ENCODE assay signal across 9 mouse cellular contexts in genomic region chr13:21917480-21917879, GRCm38 (mm10). TPM values are rescaled to one million over a fixed set of nuclear protein-coding genes. Genes with fewer than 3 reads are reported as not detected.
A peak's percentile ranks its signal among the peaks of the same experiment; 100 is the strongest.
DNase-seq lines count a peak whose midpoint lies in the region; ATAC-seq and TF ChIP-seq lines count a peak whose summit lies in the region.
"Had no signal": no experiment of that assay in that cellular context is flagged by ENCODE, and none has a peak within 500 bp of the region (broad histone marks: within the 10 kb centered on the region; RNA-seq: fewer than 3 reads in every experiment).

No protein-coding gene starts in this region.

- peak overlapping the region; percentile 94 for H3K4me2 ChIP-seq in heart, embryonic 13.5 days
- peak overlapping the region; percentile 38; the same call in 1 of the 2 replicates for H3K4me2 ChIP-seq in forebrain, postnatal 0 days (ENCODE audit: low read depth)
- H3K4me2 ChIP-seq in liver, embryonic 14.5 days (ENCODE audit: low read depth), result peak overlapping the region; percentile 88

- TF ChIP-seq EP300 in ES-Bruce4 (IDR thresholded peaks at IDR 0.05; ENCODE audit: insufficient read depth, low read depth, low read length), result no peak
- TF ChIP-seq EP300 in liver, embryonic 14.5 days (IDR thresholded peaks at IDR 0.05; ENCODE audit: low read depth), result no peak

- no peak for TF ChIP-seq POLR2A in ES-Bruce4 (IDR thresholded peaks at IDR 0.05; ENCODE audit: insufficient read depth, low read length)

- no peak for TF ChIP-seq CTCF in ES-Bruce4 (IDR thresholded peaks at IDR 0.05; ENCODE audit: low read depth, low read length)
- no peak for TF ChIP-seq CTCF in forebrain, postnatal 0 days (IDR thresholded peaks at IDR 0.05; ENCODE audit: low read depth)
- no peak for TF ChIP-seq CTCF in liver, embryonic 14.5 days (IDR thresholded peaks at IDR 0.05; ENCODE audit: low read depth)

- H3K4me1 ChIP-seq in heart, embryonic 13.5 days, result peaks cover 15% of the 10 kb centered on the region
- no peaks in the 10 kb centered on the region for H3K4me1 ChIP-seq in ES-Bruce4 (ENCODE audit: control insufficient read depth, insufficient read depth, low read length)
- peaks cover 3% of the 10 kb centered on the region; the same call in 1 of the 2 replicates for H3K4me1 ChIP-seq in forebrain, postnatal 0 days (ENCODE audit: insufficient read depth)
- peaks cover 6 to 30% of the 10 kb centered on the region in 2 experiments; a peak in 3 of 4 replicates for H3K4me1 ChIP-seq in liver, embryonic 14.5 days (replicated peaks; ENCODE audit: control insufficient read depth in 2 of 2, insufficient read depth in 2 of 2, low read length in 1 of 2)

- ATAC-seq in heart, embryonic 13.5 days (ENCODE audit: extremely low read depth, insufficient number of reproducible peaks, low FRiP score, low TSS enrichment), result no peak
- ATAC-seq in forebrain, postnatal 0 days, result no peak
- no peak for ATAC-seq in liver, embryonic 14.5 days (ENCODE audit: insufficient read depth)
- ATAC-seq in cerebellum, adult (ENCODE audit: insufficient number of reproducible peaks, low FRiP score, low TSS enrichment), result no peak

- no peaks in the 10 kb centered on the region for H3K36me3 ChIP-seq in heart, embryonic 13.5 days
- H3K36me3 ChIP-seq in ES-Bruce4 (ENCODE audit: control insufficient read depth, insufficient read depth, low read length, poor library complexity, severe bottlenecking), result no peaks in the 10 kb centered on the region
- H3K36me3 ChIP-seq in forebrain, postnatal 0 days (ENCODE audit: insufficient read depth), result no peaks in the 10 kb centered on the region
- H3K36me3 ChIP-seq in liver, embryonic 14.5 days (replicated peaks; ENCODE audit: control insufficient read depth, insufficient read depth, low read depth), result no peaks in the 10 kb centered on the region

- peak overlapping the region; percentile 66 for H3K4me3 ChIP-seq in heart, embryonic 13.5 days
- peak overlapping the region; percentile 78 for H3K4me3 ChIP-seq in ES-Bruce4 (ENCODE audit: low read depth, low read length)
- peak overlapping the region; percentile 35; the same call in 1 of the 2 replicates for H3K4me3 ChIP-seq in forebrain, postnatal 0 days (ENCODE audit: low read depth, low read length)
- peak overlapping the region; percentile 71 to 78 for H3K4me3 ChIP-seq in liver, embryonic 14.5 days (ENCODE audit: insufficient read depth in 1 of 2, low read depth in 2 of 2, low read length in 2 of 2)

- H3K27ac ChIP-seq in heart, embryonic 13.5 days (replicated peaks), result no peak overlapping the region
- no peak overlapping the region for H3K27ac ChIP-seq in ES-Bruce4 (ENCODE audit: insufficient read depth, low read length)
- H3K27ac ChIP-seq in forebrain, postnatal 0 days (ENCODE audit: low read depth, low read length), result no peak overlapping the region
- no peak overlapping the region for H3K27ac ChIP-seq in liver, embryonic 14.5 days

- H3K9ac ChIP-seq in heart, embryonic 13.5 days, result peak overlapping the region; percentile 82
- H3K9ac ChIP-seq in ES-Bruce4 (ENCODE audit: low read depth, poor library complexity, severe bottlenecking), result peak overlapping the region; percentile 39
- H3K9ac ChIP-seq in forebrain, postnatal 0 days, result no peak overlapping the region
- peak overlapping the region; percentile 74 for H3K9ac ChIP-seq in liver, embryonic 14.5 days (replicated peaks)

- no peak for DNase-seq in heart, adult 11 months
- no peak for DNase-seq in forebrain, postnatal 0 days
- no peak for DNase-seq in liver, embryonic 14.5 days (ENCODE audit: low read depth in 3 of 3, low spot score in 3 of 3)
- no peak for DNase-seq in left cerebral cortex, postnatal 10 days (ENCODE audit: extremely low spot score in 1 of 2, low spot score in 2 of 2)
- no peak for DNase-seq in thymus, postnatal 0 days (ENCODE audit: low spot score)
- DNase-seq: kidney, postnatal 10 days had no signal

- intact Hi-C loops in left cerebral cortex, postnatal 10 days (cut with DNase I), result loop anchor here (10.0 kb wide), 1 partner anchor 1487 kb away; no protein-coding TSS in a partner anchor

- peaks cover 10% of the 10 kb centered on the region; the same call in 1 of the 2 replicates for H3K27me3 ChIP-seq in heart, embryonic 13.5 days (replicated peaks)
- H3K27me3 ChIP-seq in ES-Bruce4 (ENCODE audit: control insufficient read depth, insufficient read depth, low read length, poor library complexity, severe bottlenecking), result no peaks in the 10 kb centered on the region
- peaks cover 66% of the 10 kb centered on the region for H3K27me3 ChIP-seq in forebrain, postnatal 0 days (ENCODE audit: insufficient read depth, low read length)
- peaks cover 2% of the 10 kb centered on the region; the same call in 1 of the 2 replicates for H3K27me3 ChIP-seq in liver, embryonic 14.5 days (ENCODE audit: control insufficient read depth, insufficient read depth, low read length)

- H3K9me3 ChIP-seq in heart, embryonic 13.5 days, result no peaks in the 10 kb centered on the region
- no peaks in the 10 kb centered on the region for H3K9me3 ChIP-seq in ES-Bruce4 (replicated peaks; ENCODE audit: control insufficient read depth, insufficient read depth, low read length, poor library complexity, severe bottlenecking)
- H3K9me3 ChIP-seq in forebrain, postnatal 0 days (ENCODE audit: low read length), result no peaks in the 10 kb centered on the region
- H3K9me3 ChIP-seq in liver, embryonic 14.5 days (ENCODE audit: control insufficient read depth, low read length), result no peaks in the 10 kb centered on the region

- 1% methylated on average over 11 of the region's 11 CpGs for WGBS in heart, embryonic 13.5 days
- 3% methylated on average over 11 of the region's 11 CpGs for WGBS in forebrain, postnatal 0 days
- under 1% methylated on average over 11 of the region's 11 CpGs for WGBS in liver, embryonic 14.5 days (ENCODE audit: insufficient replicate concordance)

RNA-seq across cellular contexts. Expression of gene Zfp184, which starts 27.4 kb away (rescaled TPM):
- polyA plus RNA-seq in heart, embryonic 13.5 days (2015; fragmentation: Nextera tagmentation; extraction: Ambion mirVana), result 5.2 and 6.3 TPM in 2 replicates
- polyA plus RNA-seq in ES-Bruce4 (2011; ENCODE audit: insufficient read depth, insufficient read length, low read depth, missing spikeins), result 8.1 and 11.5 TPM in 2 replicates
- 20.7 and 21.6 TPM in 2 replicates for total RNA-seq in forebrain, postnatal 0 days (2014; rRNA removed)
- polyA plus RNA-seq in forebrain, postnatal 0 days (2015; fragmentation: Nextera tagmentation; extraction: Ambion mirVana), result 15.3 and 17.2 TPM in 2 replicates
- polyA plus RNA-seq in liver, embryonic 14.5 days (2012; rRNA removed), result 0.30 and 0.41 TPM in 2 replicates
- polyA plus RNA-seq in liver, embryonic 14.5 days (2014; fragmentation: Nextera tagmentation; extraction: Ambion mirVana), result 0.50 and 0.82 TPM in 2 replicates
- total RNA-seq in left cerebral cortex, postnatal 10 days (2021), result 1 to 10 TPM; 3.9 to 5.1 TPM
- polyA plus RNA-seq in thymus, postnatal 0 days (2015; fragmentation: Nextera tagmentation; extraction: Ambion mirVana), result 3.7 and 4.4 TPM in 2 replicates

Comparison
In these comparisons a context has a peak if more than half of its experiments do, and no peak if none do; other contexts are left out.
1. H3K4me2 ChIP-seq: peak in every context shown above with its lines; median percentile 94 in heart, embryonic 13.5 days; 88 in liver, embryonic 14.5 days; 38 in forebrain, postnatal 0 days.